Mouse (Mus musculus) brain, embryonic 14.5 days (tissue): Measurements from ENCODE around the gene Ttc37.

Source experiments
- CTCF ChIP-seq: fragments of 200-500 bp; IDR thresholded peaks from 2 replicates; pipeline ENCODE4 v1.5.1; 2012; ENCODE audit warnings: inconsistent platforms, mild to moderate bottlenecking, moderate library complexity, borderline replicate concordance; ENCODE audit not compliant: insufficient read depth, insufficient read length; ENCODE audit errors: extremely low read depth
- POLR2A ChIP-seq: fragments of 200-500 bp; IDR thresholded peaks from 2 replicates; pipeline ENCODE4 v1.6.1; 2012; ENCODE audit warnings: mild to moderate bottlenecking, inconsistent platforms, borderline replicate concordance; ENCODE audit not compliant: poor library complexity, insufficient read depth, insufficient read length, severe bottlenecking; ENCODE audit errors: extremely low read depth

DNA sequence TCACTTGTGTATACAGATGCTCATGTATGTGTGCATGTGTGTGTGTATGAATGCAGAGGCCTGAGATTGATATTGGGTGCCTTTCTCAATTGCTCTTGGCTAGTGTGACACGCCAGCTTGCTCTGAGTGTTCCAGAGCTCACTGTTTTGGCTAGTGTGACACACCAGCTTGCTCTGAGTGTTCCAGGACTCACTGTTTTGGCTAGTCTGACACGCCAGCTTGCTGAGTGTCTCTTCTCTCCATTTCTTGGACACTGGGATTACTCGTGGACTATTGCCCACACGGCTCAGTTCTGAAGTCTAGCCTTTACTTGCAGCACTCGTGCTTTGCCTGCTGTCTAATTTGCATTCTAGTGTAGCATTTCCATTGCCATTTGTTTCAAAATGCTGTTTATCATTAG is 80.2 kb downstream of the Ttc37 start:
- no peak for TF ChIP-seq POLR2A
- no peak for TF ChIP-seq CTCF
